Mouse (Mus musculus): ENCODE data around the gene Vmn1r122.
"Not testable (repeated sequence)": the region's sequence is repeated elsewhere in the genome, so short reads cannot be mapped to it uniquely, and the experiment has no call there.

Vmn1r122 gene

DNA sequence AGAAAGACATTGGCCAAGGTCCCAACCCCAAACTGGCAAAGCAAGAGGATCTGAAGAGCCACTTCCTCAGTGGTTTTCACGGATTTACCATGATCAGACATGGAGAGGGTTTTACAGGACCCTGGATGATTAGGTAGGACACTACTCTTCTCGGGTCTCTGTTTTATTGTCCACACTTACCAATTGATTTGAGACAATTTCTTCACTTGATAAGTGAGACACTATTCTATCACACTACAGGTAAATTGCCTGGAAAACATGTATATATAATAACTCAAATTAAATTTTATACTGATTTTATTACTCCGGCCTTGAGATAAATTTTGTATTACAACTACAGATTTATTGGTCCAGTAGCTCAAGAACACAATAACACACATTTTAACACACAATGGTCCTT lies at the start of gene Vmn1r122:
Gene Vmn1r122 (minus strand): TSS at position 101 of the 400 bp plus-strand sequence.
- DNase-seq (ENCODE audit: low spot score), result not testable (repeated sequence)

DNA sequence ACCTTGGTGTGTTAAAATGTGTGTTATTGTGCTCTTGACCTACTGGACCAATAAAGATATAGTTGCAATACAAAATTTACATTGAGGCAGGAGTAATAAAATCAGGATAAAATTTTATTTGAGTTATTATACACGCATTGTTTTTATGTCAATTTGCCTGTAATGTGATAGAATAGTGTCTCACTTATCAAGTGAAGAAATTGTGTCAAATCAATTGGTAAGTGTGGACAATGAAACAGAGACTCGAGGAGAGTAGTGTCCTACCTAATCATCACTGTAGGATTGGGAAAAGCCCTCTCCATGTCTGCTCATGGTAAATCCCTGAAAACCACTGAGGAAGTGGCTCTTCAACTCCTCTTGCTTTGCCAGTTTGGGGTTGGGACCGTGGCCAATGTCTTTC lies 28.0 kb upstream of the Vmn1r122 start, which contains the start of gene Vmn1r123:
Gene Vmn1r123 (plus strand): TSS at position 301 of the 400 bp plus-strand sequence.
- DNase-seq (ENCODE audit: low spot score), result not testable (repeated sequence)

DNA sequence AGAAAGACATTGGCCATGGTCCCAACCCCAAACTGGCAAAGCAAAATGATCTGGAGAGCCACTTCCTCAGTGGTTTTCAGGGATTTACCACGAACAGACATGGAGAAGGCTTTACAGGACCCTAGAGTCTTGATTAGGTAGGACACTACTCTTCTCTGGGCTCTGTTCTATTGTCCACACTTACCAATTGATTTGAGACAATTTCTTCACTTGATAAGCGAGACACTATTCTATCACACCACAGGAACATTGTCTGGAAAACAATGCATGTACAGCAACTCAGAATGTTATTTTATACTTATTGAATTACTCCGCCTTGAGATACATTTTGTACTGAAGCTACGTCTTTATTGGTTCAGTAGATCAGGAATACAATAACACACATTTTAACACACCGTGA lies 35.5 kb downstream of the Vmn1r122 start, which contains the start of gene Vmn1r121:
Gene Vmn1r121 (minus strand): TSS at position 101 of the 400 bp plus-strand sequence.
- not testable (repeated sequence) for DNase-seq (ENCODE audit: low spot score)
